Mouse (Mus musculus) brain, embryonic 14.5 days (tissue): ENCODE results near the gene Htr5b. TPM values are rescaled to one million over a fixed set of nuclear protein-coding genes. Genes with fewer than 3 reads are reported as not detected.

ENCODE experiments used
- DNase-seq: peaks from one replicate; pipeline ENCODE4 v3.0.0-alpha.2; 2011; ENCODE audit warnings: low read depth
- CTCF ChIP-seq: fragments of 200-500 bp; IDR thresholded peaks from 2 replicates; pipeline ENCODE4 v1.5.1; 2012; ENCODE audit warnings: inconsistent platforms, mild to moderate bottlenecking, moderate library complexity, borderline replicate concordance; ENCODE audit not compliant: insufficient read depth, insufficient read length; ENCODE audit errors: extremely low read depth
- POLR2A ChIP-seq: fragments of 200-500 bp; IDR thresholded peaks from 2 replicates; pipeline ENCODE4 v1.6.1; 2012; ENCODE audit warnings: mild to moderate bottlenecking, inconsistent platforms, borderline replicate concordance; ENCODE audit not compliant: poor library complexity, insufficient read depth, insufficient read length, severe bottlenecking; ENCODE audit errors: extremely low read depth
- polyA plus RNA-seq: library from polyadenylated mRNA; depleted of rRNA; stranded (reverse); fragments of >200 nt; gene quantifications from 2 replicates; pipeline ENCODE4 v1.2.3, GENCODE M21; 2012; rRNA removed

Htr5b gene
- polyA plus RNA-seq, 1 experiment: 0.88 TPM

DNA sequence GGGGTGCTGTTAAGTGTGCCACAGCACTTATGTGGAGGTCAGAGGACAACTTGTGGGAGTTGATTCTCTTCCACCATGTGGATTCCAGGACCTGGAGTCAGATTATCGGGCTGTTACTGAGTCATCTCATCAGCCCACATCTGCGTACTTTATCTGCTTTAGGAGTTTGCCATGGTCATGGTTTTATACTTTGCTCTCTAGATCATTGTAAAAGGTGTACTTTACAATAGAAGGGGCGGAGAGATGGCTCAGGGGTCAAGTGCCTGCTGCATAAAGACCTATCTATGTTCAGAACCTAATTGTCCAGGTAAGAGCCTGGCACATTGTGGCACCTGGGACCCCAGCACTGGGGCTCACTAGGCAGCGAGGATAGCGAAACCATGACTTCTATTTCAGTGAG is 48.9 kb downstream of the Htr5b start:
- no peak for TF ChIP-seq POLR2A
- TF ChIP-seq CTCF: no peak
- DNase-seq: no peak

DNA sequence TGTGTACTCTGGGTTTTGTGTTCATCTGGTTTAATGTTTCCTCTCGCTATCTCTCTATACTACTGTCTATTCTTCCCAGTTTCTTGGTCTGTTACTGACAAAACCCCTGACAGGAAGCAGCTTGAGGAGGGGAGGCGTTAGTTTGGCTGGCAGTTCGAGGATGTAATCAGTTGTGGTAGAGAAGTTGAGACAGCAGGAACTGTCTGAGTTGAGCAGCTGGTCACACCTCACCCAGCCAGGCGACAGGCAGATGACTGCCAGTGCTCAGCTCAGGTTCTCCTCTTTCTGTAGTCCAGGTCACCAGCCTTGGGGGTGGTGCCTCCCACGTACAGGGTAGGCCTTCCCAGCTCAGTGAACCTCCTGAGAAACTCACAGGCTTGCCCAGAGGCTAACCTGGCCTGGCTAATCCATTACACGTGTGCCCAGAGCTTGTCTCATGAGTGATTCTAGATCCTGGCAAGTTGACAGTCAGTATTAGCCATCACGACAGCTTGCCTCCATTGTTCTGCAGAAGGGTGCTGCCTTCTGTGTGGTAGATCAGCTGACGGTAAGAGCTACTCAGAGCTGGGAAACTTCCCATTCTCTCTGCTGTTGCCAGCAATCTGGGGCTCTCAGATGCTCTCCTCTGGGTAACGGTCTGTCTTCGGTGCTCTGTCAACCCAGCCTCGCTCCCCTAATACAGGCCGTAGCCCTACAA is 49.8 kb downstream of the Htr5b start:
- peak; percentile 69 for DNase-seq

DNA sequence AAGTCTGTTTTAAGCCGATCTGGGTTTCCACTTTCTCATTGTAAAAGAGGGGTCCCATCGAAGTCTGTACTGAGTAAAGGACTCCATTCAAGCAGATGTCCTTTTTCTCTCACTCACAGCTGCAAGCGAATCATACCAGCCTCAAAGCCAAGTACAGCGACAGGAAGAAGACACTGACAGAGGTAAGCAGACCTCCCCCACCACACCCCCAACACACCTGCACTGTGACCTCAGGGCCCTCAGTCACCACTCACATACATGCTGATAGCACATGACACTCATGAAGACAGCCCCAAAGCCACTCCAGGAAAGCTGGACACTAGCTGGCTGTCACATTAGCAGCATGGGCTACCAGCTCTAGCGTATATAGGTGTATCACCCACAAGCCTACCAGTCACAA is 50.5 kb downstream of the Htr5b start:
- no peak for TF ChIP-seq POLR2A
- no peak for TF ChIP-seq CTCF
- DNase-seq: no peak

More for the DNA sequence above, 49.8 kb downstream of the Htr5b start:
- TF ChIP-seq CTCF (no peak), POLR2A (no peak)

DNA sequence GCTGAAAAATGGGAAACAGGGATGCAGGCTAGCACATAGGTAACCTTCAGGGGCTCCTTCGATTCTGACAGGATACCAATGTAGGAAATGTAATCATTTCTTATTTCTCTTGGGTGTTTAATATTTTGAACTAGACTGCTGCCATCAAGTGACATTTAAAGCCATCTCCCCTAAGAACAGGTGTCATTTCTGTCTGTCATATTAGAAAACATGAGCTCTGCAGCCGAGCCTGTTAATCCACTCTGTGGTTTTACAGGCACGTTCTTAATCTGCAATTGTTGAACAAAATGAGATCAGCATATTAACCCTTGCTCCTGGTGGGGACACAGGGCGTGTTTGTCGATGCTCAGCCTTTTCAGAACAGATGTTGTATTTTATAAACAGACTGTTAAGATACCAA is 56.8 kb downstream of the Htr5b start:
- no peak for TF ChIP-seq POLR2A
- TF ChIP-seq CTCF: no peak
- no peak for DNase-seq

DNA sequence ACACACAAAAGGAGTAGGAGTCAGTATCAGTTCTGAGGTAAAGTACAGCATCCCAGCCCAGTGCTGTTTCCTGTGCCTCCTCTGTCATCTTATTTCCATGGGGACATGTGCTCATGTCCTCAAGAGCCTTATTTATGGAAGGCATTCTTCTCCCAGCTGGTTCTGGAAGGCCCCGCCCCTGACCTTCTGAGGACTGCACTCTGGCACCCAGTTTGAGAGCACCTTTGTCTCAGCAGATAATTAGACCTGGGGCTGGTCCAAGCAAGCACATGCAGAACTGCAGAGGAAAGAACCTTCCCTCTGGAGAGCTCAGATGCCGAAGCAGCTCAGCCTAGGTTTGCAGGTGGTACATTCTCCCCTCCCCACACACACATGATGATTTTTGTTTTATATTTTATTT is 60.0 kb downstream of the Htr5b start:
- TF ChIP-seq CTCF: no peak
- TF ChIP-seq POLR2A: no peak
- DNase-seq: peak; percentile 42

DNA sequence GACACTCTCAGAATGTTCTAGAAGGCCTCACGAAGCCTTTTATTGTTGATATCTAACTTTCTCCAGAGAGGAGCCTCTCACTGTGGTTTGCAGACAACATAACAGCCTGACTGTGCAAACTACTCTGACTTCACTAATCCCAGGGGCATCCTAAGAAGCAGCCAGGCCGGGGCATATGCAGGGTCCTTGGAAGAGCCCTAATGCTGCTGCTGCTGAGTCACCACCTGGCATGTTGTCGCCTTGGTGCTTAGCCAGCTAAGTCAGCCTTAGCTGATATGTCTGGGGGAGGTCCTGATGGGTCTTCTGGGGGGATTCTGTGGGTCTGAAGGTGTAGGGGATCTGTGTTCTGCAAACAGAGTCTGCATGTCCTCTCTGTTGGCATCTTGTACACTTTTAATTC is 62.0 kb downstream of the Htr5b start:
- TF ChIP-seq CTCF: no peak
- TF ChIP-seq POLR2A: no peak
- DNase-seq: no peak

DNA sequence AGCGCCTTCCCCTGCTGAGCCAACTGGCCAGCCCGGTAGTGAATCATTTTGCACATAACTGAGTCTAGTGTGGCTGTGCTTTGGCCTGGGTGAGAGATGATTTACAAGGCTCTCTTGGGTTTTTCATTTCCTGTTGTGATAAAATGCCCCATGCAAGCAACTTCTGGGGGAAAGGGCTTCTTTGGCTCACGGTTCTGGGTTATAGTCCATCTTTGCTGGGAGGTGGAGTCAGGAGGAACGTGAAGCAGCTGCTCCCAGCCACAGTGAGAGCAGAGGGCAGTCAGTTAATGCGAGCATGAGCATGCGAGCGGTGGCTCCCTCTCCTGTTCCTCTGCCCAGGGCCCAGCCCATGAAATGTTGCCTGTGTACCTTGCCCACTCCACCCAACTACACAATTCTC is 64.5 kb downstream of the Htr5b start:
- no peak for TF ChIP-seq CTCF
- TF ChIP-seq POLR2A: no peak
- DNase-seq: no peak

DNA sequence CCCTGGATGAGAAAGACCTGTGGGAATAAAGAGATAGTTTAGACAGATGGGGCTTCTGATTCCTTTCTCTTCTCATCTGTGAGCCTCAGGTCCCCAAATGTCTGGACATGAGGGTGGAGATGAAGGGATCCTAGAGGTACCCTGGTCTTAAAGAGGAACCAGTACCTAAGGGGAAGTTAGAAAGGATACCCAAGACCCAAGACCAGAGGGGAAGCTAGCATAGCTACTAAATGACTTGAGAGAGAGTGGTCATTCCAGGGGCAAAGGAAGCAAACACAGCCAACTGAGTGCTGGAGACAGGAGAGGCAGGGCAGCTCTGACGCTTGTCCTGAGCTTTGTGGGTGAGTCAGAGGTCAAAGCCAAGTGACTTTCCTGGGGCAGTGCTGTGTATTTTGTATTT is 65.6 kb downstream of the Htr5b start:
- no peak for TF ChIP-seq CTCF
- TF ChIP-seq POLR2A: no peak
- DNase-seq: no peak

DNA sequence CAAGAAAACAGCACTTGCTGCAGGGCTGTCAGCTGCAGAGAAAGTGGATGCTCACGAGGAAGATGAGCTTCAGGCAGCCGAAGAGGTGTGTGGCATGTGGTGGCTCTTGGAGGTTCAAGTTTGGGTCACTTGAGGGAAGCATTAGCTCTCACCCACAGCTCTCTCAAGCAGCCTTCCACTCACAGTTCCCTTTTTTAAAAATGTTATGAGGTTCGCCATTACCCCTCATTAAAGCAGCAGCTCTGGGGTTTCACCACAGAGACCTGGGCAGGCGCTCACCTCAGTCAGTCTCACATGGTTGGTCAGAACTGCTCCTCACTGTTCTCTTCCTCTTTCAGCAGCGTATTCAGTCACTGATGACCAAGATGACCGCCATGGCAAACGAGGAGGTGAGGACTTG is 66.4 kb downstream of the Htr5b start:
- no peak for DNase-seq
- TF ChIP-seq CTCF (no peak), POLR2A (no peak)

DNA sequence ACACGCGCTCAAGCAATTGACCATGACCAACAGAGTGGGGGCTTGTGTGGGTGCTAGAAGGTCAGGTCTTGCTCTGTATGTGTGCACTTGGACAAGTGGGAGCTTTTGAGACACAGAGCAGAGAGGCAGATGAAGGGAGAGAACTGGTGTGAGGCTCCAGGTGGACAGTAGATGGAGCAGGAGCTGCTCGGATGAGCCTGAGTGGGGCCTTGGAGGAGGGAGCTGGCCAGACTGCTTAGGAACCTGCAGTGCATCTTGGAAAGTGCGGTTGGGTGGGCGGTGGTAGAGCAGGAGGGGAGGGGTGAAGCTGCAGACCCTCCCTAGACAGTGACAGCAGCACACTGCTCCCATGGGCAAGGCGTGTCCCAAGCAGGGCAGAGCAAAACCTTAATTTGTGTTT is 68.2 kb downstream of the Htr5b start:
- TF ChIP-seq POLR2A (no peak), CTCF (0 out of 2 replicates have a peak, but pooled peaks have one; percentile 8)
- no peak for DNase-seq

Other genes starting within 250 kb of the Htr5b start
- gene Insig2, start 195.9 kb downstream of the Htr5b start, polyA plus RNA-seq: 37.0 and 38.2 TPM in 2 replicates
- 17.0 and 18.7 TPM in 2 replicates for gene Ccdc93, start 97.4 kb downstream of the Htr5b start, polyA plus RNA-seq
- gene Ddx18, start 39.5 kb upstream of the Htr5b start, polyA plus RNA-seq: 54.0 and 59.4 TPM in 2 replicates